Comparison of ENCODE assay signal across 11 mouse cellular contexts in the genomic region with DNA sequence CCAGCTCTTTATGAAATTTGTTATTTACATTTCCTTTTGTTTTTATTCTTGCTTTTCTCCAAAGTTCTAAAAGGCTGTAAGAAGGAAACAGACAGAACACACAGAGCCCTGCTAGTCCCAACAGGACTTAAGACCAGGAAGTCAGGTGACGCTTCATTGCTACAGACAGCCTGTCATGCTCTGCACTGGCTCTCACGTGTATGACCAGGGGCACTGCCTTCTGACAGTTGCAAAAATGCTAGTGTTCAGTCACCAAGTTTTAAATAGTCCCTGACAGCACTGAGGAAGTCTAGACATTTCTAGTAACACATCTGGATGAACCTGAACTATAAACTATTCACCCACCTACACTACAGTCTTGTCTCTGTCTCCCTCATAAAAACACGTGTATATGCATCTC. TPM values are rescaled to one million over a fixed set of nuclear protein-coding genes. Genes with fewer than 3 reads are reported as not detected.
A peak's percentile ranks its signal among the peaks of the same experiment; 100 is the strongest.
DNase-seq lines count a peak whose midpoint lies in the region; ATAC-seq lines count a peak whose summit lies in the region.
"Had no signal": no experiment of that assay in that cellular context is flagged by ENCODE, and none has a peak within 500 bp of the region (broad histone marks: within the 10 kb centered on the region; RNA-seq: fewer than 3 reads in every experiment).

No protein-coding gene starts in this region.

- peaks cover 6% of the 10 kb centered on the region for H3K36me3 ChIP-seq in hindbrain, embryonic 13.5 days
- H3K36me3 ChIP-seq in hindbrain, embryonic 12.5 days = no peaks in the 10 kb centered on the region
- no peaks in the 10 kb centered on the region for H3K36me3 ChIP-seq in neural tube, embryonic 15.5 days
- H3K36me3 ChIP-seq: embryonic facial prominence, embryonic 15.5 days; hindbrain, embryonic 15.5 days had no signal

- H3K4me3 ChIP-seq in hindbrain, embryonic 13.5 days = no peak overlapping the region
- no peak overlapping the region for H3K4me3 ChIP-seq in hindbrain, embryonic 12.5 days
- H3K4me3 ChIP-seq in neural tube, embryonic 15.5 days (replicated peaks) = no peak overlapping the region
- H3K4me3 ChIP-seq: embryonic facial prominence, embryonic 15.5 days; hindbrain, embryonic 15.5 days; limb, embryonic 12.5 days had no signal

- DNase-seq in spleen, postnatal 36 days (ENCODE audit: low spot score in 2 of 2) = peak; percentile 68 to 72
- no peak for DNase-seq in spleen, adult 18-20 months
- no peak for DNase-seq in cerebellum, adult 8-10 months
- no peak for DNase-seq in urinary bladder, adult 18-20 months (ENCODE audit: low spot score in 2 of 2)

- ATAC-seq in hindbrain, embryonic 13.5 days (ENCODE audit: low FRiP score) = no peak
- no peak for ATAC-seq in hindbrain, embryonic 12.5 days (ENCODE audit: low FRiP score)
- ATAC-seq in inflammation-experienced regulatory T-cells, adult 6 months = peak; percentile 39
- no peak for ATAC-seq in neural tube, embryonic 15.5 days (ENCODE audit: low FRiP score)

- no peaks in the 10 kb centered on the region for H3K27me3 ChIP-seq in hindbrain, embryonic 13.5 days
- H3K27me3 ChIP-seq in hindbrain, embryonic 12.5 days = no peaks in the 10 kb centered on the region
- no peaks in the 10 kb centered on the region for H3K27me3 ChIP-seq in neural tube, embryonic 15.5 days (replicated peaks)
- H3K27me3 ChIP-seq: embryonic facial prominence, embryonic 15.5 days; hindbrain, embryonic 15.5 days; limb, embryonic 12.5 days had no signal

- WGBS in hindbrain, embryonic 13.5 days = 73% methylated on average over 3 of the region's 3 CpGs
- WGBS in hindbrain, embryonic 12.5 days = 62% methylated on average over 3 of the region's 3 CpGs
- 63% methylated on average over 3 of the region's 3 CpGs for WGBS in neural tube, embryonic 15.5 days

- 0 out of 2 replicates have a peak overlapping the region, but pooled peaks have one; percentile 5 for H3K9ac ChIP-seq in hindbrain, embryonic 13.5 days
- no peak overlapping the region for H3K9ac ChIP-seq in hindbrain, embryonic 12.5 days
- H3K9ac ChIP-seq in neural tube, embryonic 15.5 days (replicated peaks) = no peak overlapping the region
- H3K9ac ChIP-seq: embryonic facial prominence, embryonic 15.5 days; hindbrain, embryonic 15.5 days; limb, embryonic 12.5 days had no signal

- no peak overlapping the region for H3K4me2 ChIP-seq in hindbrain, embryonic 13.5 days
- no peak overlapping the region for H3K4me2 ChIP-seq in hindbrain, embryonic 12.5 days (replicated peaks)
- no peak overlapping the region for H3K4me2 ChIP-seq in neural tube, embryonic 15.5 days
- H3K4me2 ChIP-seq: embryonic facial prominence, embryonic 15.5 days; hindbrain, embryonic 15.5 days; limb, embryonic 12.5 days had no signal

- peaks cover 26% of the 10 kb centered on the region for H3K4me1 ChIP-seq in hindbrain, embryonic 13.5 days (replicated peaks)
- H3K4me1 ChIP-seq in hindbrain, embryonic 12.5 days = peaks cover 5% of the 10 kb centered on the region; the same call in 1 of the 2 replicates
- peaks cover 60% of the 10 kb centered on the region for H3K4me1 ChIP-seq in neural tube, embryonic 15.5 days

- H3K27ac ChIP-seq in hindbrain, embryonic 13.5 days = no peak overlapping the region
- no peak overlapping the region for H3K27ac ChIP-seq in hindbrain, embryonic 12.5 days
- no peak overlapping the region for H3K27ac ChIP-seq in neural tube, embryonic 15.5 days (replicated peaks)
- H3K27ac ChIP-seq: embryonic facial prominence, embryonic 15.5 days; hindbrain, embryonic 15.5 days; limb, embryonic 12.5 days had no signal

- no peaks in the 10 kb centered on the region for H3K9me3 ChIP-seq in hindbrain, embryonic 13.5 days
- no peaks in the 10 kb centered on the region for H3K9me3 ChIP-seq in hindbrain, embryonic 12.5 days (replicated peaks)
- H3K9me3 ChIP-seq in neural tube, embryonic 15.5 days (replicated peaks) = no peaks in the 10 kb centered on the region
- H3K9me3 ChIP-seq: embryonic facial prominence, embryonic 15.5 days; hindbrain, embryonic 15.5 days; limb, embryonic 12.5 days had no signal

RNA-seq across cellular contexts. Expression of gene Slc23a2, which starts 34.2 kb away (rescaled TPM):
- polyA plus RNA-seq in hindbrain, embryonic 13.5 days (2015; fragmentation: Nextera tagmentation; extraction: Ambion mirVana) = 25.5 and 25.9 TPM in 2 replicates
- 17.1 and 19.8 TPM in 2 replicates for polyA plus RNA-seq in hindbrain, embryonic 12.5 days (2016; fragmentation: Nextera tagmentation; extraction: Ambion mirVana)
- 10 to 100 TPM; 11.6 to 12.1 (median 11.8) TPM for polyA plus RNA-seq in inflammation-experienced regulatory T-cells, adult 6 months (2017; shearing (Covaris generic))
- 33.1 and 36.8 TPM in 2 replicates for polyA plus RNA-seq in neural tube, embryonic 15.5 days (2015; fragmentation: Nextera tagmentation; extraction: Ambion mirVana)

Comparison
In these comparisons a context has a peak if more than half of its experiments do, and no peak if none do; other contexts are left out.
1. DNase-seq: peak in spleen, postnatal 36 days (2 of 2); none in spleen, adult 18-20 months (0 of 2), cerebellum, adult 8-10 months (single experiment) and urinary bladder, adult 18-20 months (0 of 2).